Mouse (Mus musculus): ENCODE measurements around the gene Rrm1.

- no peak for TF ChIP-seq EP300 (optimal IDR thresholded peaks at IDR 0.05)
- no peak for TF ChIP-seq CTCF (IDR thresholded peaks at IDR 0.05; ENCODE audit: low read depth)
These were observed 42.2 kb upstream of the Rrm1 start for GRCm38 (mm10) chr7:102399180-102399731.
